Mouse (Mus musculus) megakaryocyte, embryonic 14.5 days (primary cell): ENCODE results near the gene Rad51b.

Experiments
- FLI1 ChIP-seq: IDR thresholded peaks from 2 replicates; pipeline ENCODE4 v1.6.1; 2012; ENCODE audit warnings: low read length, inconsistent platforms, mixed read lengths
- GATA1 ChIP-seq: IDR thresholded peaks from 3 replicates; pipeline ENCODE4 v1.6.1; 2012; ENCODE audit warnings: mixed read lengths, low read length, inconsistent platforms, borderline replicate concordance

- TF ChIP-seq GATA1 = no peak
- TF ChIP-seq FLI1 = no peak
Measured at GRCm38 (mm10) chr12:79774571-79774970, 477.5 kb downstream of the Rad51b start.
